Mouse (Mus musculus) MEL (cell line): ENCODE measurements around the gene Cbarp. TPM values are rescaled to one million over a fixed set of nuclear protein-coding genes. Genes with fewer than 3 reads are reported as not detected.

ENCODE experiments used
- DNase-seq: peaks from one replicate; pipeline ENCODE4 v3.0.0; 2011; ENCODE audit warnings: low read depth, low spot score
- H3K27ac ChIP-seq: 2 replicates; pipeline ENCODE4 v1.5.1; 2012; ENCODE audit warnings: low read depth, mild to moderate bottlenecking, control low read depth, low read length, moderate library complexity; ENCODE audit not compliant: control insufficient read depth
- H3K27me3 ChIP-seq, 2 experiments: fragments of 150-350 bp in 1 of 2; sonication (generic) in 1 of 2; 2 replicates each; pipeline ENCODE4 v1.6.1; 2012; ENCODE audit warnings: low read length in 2 of 2, mild to moderate bottlenecking in 2 of 2, improper control_type of control experiment in 1 of 2, moderate library complexity in 1 of 2; ENCODE audit not compliant: insufficient read depth in 2 of 2, control insufficient read depth in 1 of 2
- H3K36me3 ChIP-seq, 2 experiments: 2 replicates each; pipeline ENCODE4 v1.6.1; 2012 to 2014; ENCODE audit warnings: low read length in 2 of 2, improper control_type of control experiment in 1 of 2, inconsistent platforms in 1 of 2, mild to moderate bottlenecking in 1 of 2; ENCODE audit not compliant: insufficient read depth in 2 of 2, control insufficient read depth in 1 of 2
- H3K4me1 ChIP-seq, 2 experiments: fragments of 150-350 bp in 1 of 2; sonication (generic) in 1 of 2; 2 replicates each; pipeline ENCODE4 v1.6.1; 2012; ENCODE audit warnings: low read length in 2 of 2, improper control_type of control experiment in 1 of 2, mild to moderate bottlenecking in 1 of 2; ENCODE audit not compliant: insufficient read depth in 2 of 2, control insufficient read depth in 1 of 2
- H3K4me3 ChIP-seq, 2 experiments: fragments of 150-350 bp in 1 of 2; sonication (generic) in 1 of 2; 2 replicates each; pipeline ENCODE4 v1.5.1; 2012; ENCODE audit warnings: low read depth in 2 of 2, low read length in 2 of 2, mild to moderate bottlenecking in 2 of 2, moderate library complexity in 2 of 2, control low read depth in 1 of 2, improper control_type of control experiment in 1 of 2; ENCODE audit not compliant: control insufficient read depth in 1 of 2, insufficient read depth in 1 of 2
- H3K79me2 ChIP-seq: 2 replicates; pipeline ENCODE4 v1.6.1; 2012; ENCODE audit warnings: mild to moderate bottlenecking, low read length, moderate library complexity; ENCODE audit not compliant: control insufficient read depth, poor library complexity, insufficient read depth
- H3K9ac ChIP-seq: 2 replicates; pipeline ENCODE4 v1.6.1; 2012; ENCODE audit warnings: low read depth, mild to moderate bottlenecking, control low read depth, low read length, moderate library complexity; ENCODE audit not compliant: control insufficient read depth, poor library complexity, severe bottlenecking
- H3K9me3 ChIP-seq: fragments of 150-350 bp; sonication (generic); replicated peaks from 2 replicates; pipeline ENCODE4 v1.6.1; 2012; ENCODE audit warnings: mild to moderate bottlenecking, low read length, improper control_type of control experiment, moderate library complexity; ENCODE audit not compliant: insufficient read depth
- BHLHE40 ChIP-seq: IDR thresholded peaks from 2 replicates; pipeline ENCODE4 v1.6.1; 2012; ENCODE audit warnings: low read depth, mild to moderate bottlenecking, inconsistent platforms, low read length, improper control_type of control experiment, borderline replicate concordance
- CHD1 ChIP-seq: IDR thresholded peaks from 2 replicates; pipeline ENCODE4 v1.6.1; 2012; ENCODE audit warnings: low read depth, mild to moderate bottlenecking, inconsistent platforms, low read length, improper control_type of control experiment
- CHD2 ChIP-seq: IDR thresholded peaks from 2 replicates; pipeline ENCODE4 v1.6.1; 2011; ENCODE audit warnings: low read length, improper control_type of control experiment
- CTCF ChIP-seq, 3 experiments: IDR thresholded peaks in 2 of 3; conservative IDR thresholded peaks in 1 of 3; 2 replicates each; pipeline ENCODE4 v1.5.1; 2011 to 2012; ENCODE audit warnings: low read length in 3 of 3, low read depth in 2 of 3, mild to moderate bottlenecking in 2 of 3, improper control_type of control experiment in 1 of 3, inconsistent platforms in 1 of 3, mixed read lengths in 1 of 3, moderate library complexity in 1 of 3; ENCODE audit not compliant: control insufficient read depth in 1 of 3, insufficient read depth in 1 of 3, poor library complexity in 1 of 3, severe bottlenecking in 1 of 3
- E2F4 ChIP-seq: IDR thresholded peaks from 2 replicates; pipeline ENCODE4 v1.6.1; 2011; ENCODE audit warnings: low read depth, low read length, improper control_type of control experiment, borderline replicate concordance
- ELF1 ChIP-seq: IDR thresholded peaks from 2 replicates; pipeline ENCODE4 v1.6.1; 2014; ENCODE audit warnings: low read depth, mild to moderate bottlenecking, inconsistent platforms, low read length, improper control_type of control experiment, moderate library complexity
- EP300 ChIP-seq, 2 experiments: IDR thresholded peaks; 2 replicates each; pipeline ENCODE4 v1.6.1; 2011; ENCODE audit warnings: improper control_type of control experiment in 2 of 2, low read length in 2 of 2, low read depth in 1 of 2, mild to moderate bottlenecking in 1 of 2
- ETS1 ChIP-seq: IDR thresholded peaks from 2 replicates; pipeline ENCODE4 v1.6.1; 2012; ENCODE audit warnings: low read depth, mild to moderate bottlenecking, inconsistent platforms, low read length, improper control_type of control experiment, moderate library complexity
- GATA1 ChIP-seq: IDR thresholded peaks from 2 replicates; pipeline ENCODE4 v1.6.1; 2011; ENCODE audit warnings: low read depth, low read length, improper control_type of control experiment
- HCFC1 ChIP-seq: IDR thresholded peaks from 2 replicates; pipeline ENCODE4 v1.6.1; 2012; ENCODE audit warnings: low read depth, mild to moderate bottlenecking, inconsistent platforms, low read length, improper control_type of control experiment, moderate library complexity
- JUND ChIP-seq: IDR thresholded peaks from 2 replicates; pipeline ENCODE4 v1.6.1; 2011; ENCODE audit warnings: low read depth, mild to moderate bottlenecking, improper control_type of control experiment, low read length
- KAT2A ChIP-seq: conservative IDR thresholded peaks from 2 replicates; pipeline ENCODE4 v1.6.1; 2012; ENCODE audit warnings: low read depth, low read length, improper control_type of control experiment, inconsistent platforms
- MAZ ChIP-seq: IDR thresholded peaks from 2 replicates; pipeline ENCODE4 v1.6.1; 2012; ENCODE audit warnings: low read depth, mild to moderate bottlenecking, inconsistent platforms, low read length, improper control_type of control experiment
- MEF2A ChIP-seq: IDR thresholded peaks from 2 replicates; pipeline ENCODE4 v1.6.1; 2014; ENCODE audit warnings: low read depth, mild to moderate bottlenecking, inconsistent platforms, low read length, improper control_type of control experiment; ENCODE audit not compliant: poor library complexity, insufficient replicate concordance, severe bottlenecking; ENCODE audit errors: extremely low read depth
- MXI1 ChIP-seq: IDR thresholded peaks from 2 replicates; pipeline ENCODE4 v1.6.1; 2011; ENCODE audit warnings: mild to moderate bottlenecking, low read depth, low read length, improper control_type of control experiment
- NELFE ChIP-seq: IDR thresholded peaks from 2 replicates; pipeline ENCODE4 v1.6.1; 2011; ENCODE audit warnings: low read depth, low read length, improper control_type of control experiment
- NRF1 ChIP-seq: IDR thresholded peaks from 2 replicates; pipeline ENCODE4 v1.6.1; 2014; ENCODE audit warnings: low read depth, mild to moderate bottlenecking, inconsistent platforms, low read length, improper control_type of control experiment, moderate library complexity; ENCODE audit not compliant: poor library complexity, insufficient read depth, severe bottlenecking
- POLR2A ChIP-seq, 2 experiments: IDR thresholded peaks; 2 replicates each; pipeline ENCODE4 v1.6.1; 2011 to 2012; ENCODE audit warnings: low read length in 2 of 2, mild to moderate bottlenecking in 2 of 2, control low read depth in 1 of 2, improper control_type of control experiment in 1 of 2, low read depth in 1 of 2, moderate library complexity in 1 of 2; ENCODE audit not compliant: control insufficient read depth in 1 of 2, insufficient read depth in 1 of 2, poor library complexity in 1 of 2
- RCOR1 ChIP-seq: IDR thresholded peaks from 2 replicates; pipeline ENCODE4 v1.6.1; 2012; ENCODE audit warnings: low read depth, mild to moderate bottlenecking, inconsistent platforms, low read length, improper control_type of control experiment
- SIN3A ChIP-seq: IDR thresholded peaks from 2 replicates; pipeline ENCODE4 v1.6.1; 2012; ENCODE audit warnings: low read length, improper control_type of control experiment, inconsistent platforms
- SMC3 ChIP-seq: IDR thresholded peaks from 2 replicates; pipeline ENCODE4 v1.6.1; 2011; ENCODE audit warnings: low read depth, low read length, improper control_type of control experiment
- TAL1 ChIP-seq: IDR thresholded peaks from 2 replicates; pipeline ENCODE4 v1.6.1; 2012; ENCODE audit warnings: mild to moderate bottlenecking, inconsistent platforms, low read length, moderate library complexity, mixed read lengths
- TBP ChIP-seq: IDR thresholded peaks from 2 replicates; pipeline ENCODE4 v1.8.0; 2011; ENCODE audit warnings: low read depth, low read length, improper control_type of control experiment
- TCF12 ChIP-seq: IDR thresholded peaks from 2 replicates; pipeline ENCODE4 v1.6.1; 2014; ENCODE audit warnings: low read depth, mild to moderate bottlenecking, inconsistent platforms, low read length, improper control_type of control experiment, moderate library complexity
- USF1 ChIP-seq: IDR thresholded peaks from 2 replicates; pipeline ENCODE4 v1.6.1; 2014; ENCODE audit warnings: low read depth, mild to moderate bottlenecking, inconsistent platforms, low read length, improper control_type of control experiment, moderate library complexity
- USF2 ChIP-seq, 2 experiments: IDR thresholded peaks; 2 replicates each; pipeline ENCODE4 v1.6.1; 2011 to 2012; ENCODE audit warnings: improper control_type of control experiment in 2 of 2, low read length in 2 of 2, borderline replicate concordance in 1 of 2, inconsistent platforms in 1 of 2, low read depth in 1 of 2, mild to moderate bottlenecking in 1 of 2; ENCODE audit not compliant: insufficient read depth in 1 of 2
- ZMIZ1 ChIP-seq: IDR thresholded peaks from 2 replicates; pipeline ENCODE4 v1.6.1; 2012; ENCODE audit warnings: low read depth, mild to moderate bottlenecking, inconsistent platforms, low read length, improper control_type of control experiment, moderate library complexity
- ZNF384 ChIP-seq: IDR thresholded peaks from 2 replicates; pipeline ENCODE4 v1.6.1; 2012; ENCODE audit warnings: low read depth, mild to moderate bottlenecking, inconsistent platforms, low read length, improper control_type of control experiment
- polyA plus RNA-seq, 2 experiments: library from polyadenylated mRNA; stranded (reverse) in 1 of 2; unstranded in 1 of 2; fragments of >175 nt in 1 of 2; fragments of >200 nt in 1 of 2; gene quantifications; 2 replicates each; pipeline versions ENCODE4 v1.2.1 to v1.2.4; 2012; ENCODE audit warnings: low replicate concordance in 2 of 2, low read depth in 1 of 2; ENCODE audit not compliant: insufficient read length in 2 of 2, insufficient read depth in 1 of 2, missing spikeins in 1 of 2
- total RNA-seq: library from RNA; depleted of rRNA; stranded (reverse); fragments of 300-350 nt; gene quantifications from 2 replicates; pipeline ENCODE4 v1.2.3, GENCODE M21; 2012

Gene Cbarp
- total and polyA plus RNA-seq, 3 experiments = 6.8 to 19.3 TPM; not detected in 1

- no peak; the same call in none of the 2 replicates for TF ChIP-seq HCFC1
- no peak for TF ChIP-seq POLR2A (IDR thresholded peaks at IDR 0.05; ENCODE audit: control insufficient read depth in 1 of 2, insufficient read depth in 1 of 2, low read depth in 1 of 2, low read length in 2 of 2, poor library complexity in 1 of 2)
- TF ChIP-seq MXI1 = peak; percentile 71
- no peak for TF ChIP-seq CHD2
- no peak; the same call in 1 of the 2 replicates for TF ChIP-seq KAT2A
- no peak for TF ChIP-seq USF1
- peak; percentile 11; the same call in 1 of the 2 replicates for TF ChIP-seq TCF12
- peak; percentile 89 for TF ChIP-seq SIN3A
- TF ChIP-seq TAL1 = no peak
- TF ChIP-seq GATA1 = no peak
- no peak for TF ChIP-seq JUND
- TF ChIP-seq RCOR1 = 0 out of 2 replicates have a peak, but pooled peaks have one; percentile 8
- no peak for TF ChIP-seq BHLHE40
- no peak for TF ChIP-seq TBP
- TF ChIP-seq CHD1 = 0 out of 2 replicates have a peak, but pooled peaks have one; percentile 49
- no peak for TF ChIP-seq E2F4
- TF ChIP-seq ZNF384 = peak; percentile 95
- TF ChIP-seq USF2 (IDR thresholded peaks at IDR 0.05; ENCODE audit: borderline replicate concordance in 1 of 2, insufficient read depth in 1 of 2, low read depth in 1 of 2, low read length in 2 of 2) = no peak
- peak; percentile 21 for TF ChIP-seq NELFE
- peak; percentile 68 for TF ChIP-seq NRF1
Measured at GRCm38 (mm10) chr10:80148610-80149290, 8.1 kb upstream of the Cbarp start (continued).

DNA sequence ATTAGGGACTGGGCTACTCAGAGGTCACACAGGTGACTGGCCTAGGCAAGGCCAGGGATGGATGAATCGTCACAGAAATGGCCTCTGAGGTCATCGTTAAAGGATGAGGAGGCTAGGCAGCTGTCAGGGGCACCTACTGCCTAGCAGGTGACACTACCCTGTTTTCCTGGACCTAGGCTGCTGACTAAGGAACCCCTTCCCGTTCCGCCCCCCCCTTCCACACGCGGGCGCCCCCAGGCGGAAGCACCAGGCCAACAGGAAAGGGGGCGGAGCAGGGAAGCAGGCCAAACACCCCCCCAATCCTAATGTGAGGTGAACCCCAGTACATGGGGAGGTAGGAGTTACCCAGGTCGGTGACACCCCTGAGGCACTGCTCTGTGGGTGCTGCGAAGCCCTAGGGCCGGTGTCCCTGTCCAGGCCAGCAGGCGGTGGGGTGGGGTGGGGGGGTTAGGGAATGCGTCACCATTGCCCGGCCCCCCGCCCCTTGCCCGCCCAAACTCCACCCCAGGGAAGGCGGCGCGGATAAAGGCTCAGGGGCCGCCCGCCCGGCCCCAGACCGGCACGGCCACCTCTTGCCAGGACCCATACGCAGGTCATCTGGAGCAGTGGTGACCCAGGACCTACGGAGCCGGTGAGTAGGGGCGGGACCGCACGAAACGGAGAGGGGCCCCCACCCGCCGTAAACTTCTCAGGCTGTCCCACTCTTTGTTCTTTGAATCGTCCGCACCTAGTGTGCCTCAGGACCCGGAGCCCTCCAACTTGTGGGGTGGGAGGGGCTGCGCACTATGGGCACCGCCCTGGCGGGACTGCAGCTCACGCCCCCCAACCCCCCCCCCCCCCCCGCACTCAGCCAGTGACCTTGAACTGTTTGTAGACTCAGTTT, 7.3 kb upstream of the Cbarp start, which contains the start of gene Midn:
TSS of gene Midn (plus strand) at position 554 of the 883 bp plus-strand sequence.
- Histone ChIP-seq H3K27me3 (no peaks in the 10 kb centered on the region), H3K4me3 (peak within 1 kb of the TSS; percentile 62 to 82), H3K27ac (peak within 1 kb of the TSS; percentile 86), H3K36me3 (peaks cover 0 to 20% of the 10 kb centered on the region in 2 experiments; a peak in 2 of 4 replicates), H3K9me3 (no peaks in the 10 kb centered on the region), H3K4me1 (peaks cover 0 to 52% of the 10 kb centered on the region in 2 experiments; a peak in 2 of 4 replicates), H3K79me2 (peaks cover 44% of the 10 kb centered on the region), H3K9ac (peak within 1 kb of the TSS; percentile 77)
- TF ChIP-seq ZNF384 (0 out of 2 replicates have a peak, but pooled peaks have one; percentile 9), TAL1 (no peak), SMC3 (peak; percentile 32), ELF1 (peak; percentile 66), MEF2A (no peak), HCFC1 (peak; percentile 16; the same call in 1 of the 2 replicates), ZMIZ1 (peak; percentile 53; the same call in 1 of the 2 replicates), NELFE (peak; percentile 93), CTCF (IDR thresholded peaks at IDR 0.05 in 2 of 3, conservative IDR thresholded peaks at IDR 0.05 in 1 of 3; ENCODE audit: control insufficient read depth in 1 of 3, insufficient read depth in 1 of 3, low read depth in 2 of 3, low read length in 3 of 3, poor library complexity in 1 of 3, severe bottlenecking in 1 of 3) (peak; percentile 37 to 75 (median 69)), RCOR1 (no peak), ETS1 (0 out of 2 replicates have a peak, but pooled peaks have one; percentile 27), SIN3A (peak; percentile 43; the same call in 1 of the 2 replicates), EP300 (IDR thresholded peaks at IDR 0.05; ENCODE audit: low read depth in 1 of 2, low read length in 2 of 2) (0 out of 4 replicates have a peak, but pooled peaks of 1 of the 2 experiments have one; percentile 5), MAZ (peak; percentile 95; the same call in 1 of the 2 replicates), TBP (peak; percentile 29), POLR2A (IDR thresholded peaks at IDR 0.05; ENCODE audit: control insufficient read depth in 1 of 2, insufficient read depth in 1 of 2, low read depth in 1 of 2, low read length in 2 of 2, poor library complexity in 1 of 2) (peak; percentile 64 to 79; a peak in 2 of 4 replicates)
- DNase-seq = peak; percentile 91
